Mouse (Mus musculus): ENCODE results near the gene 1700069L16Rik. TPM values are rescaled to one million over a fixed set of nuclear protein-coding genes. Genes with fewer than 3 reads are reported as not detected.
A peak's percentile ranks its signal among the peaks of the same experiment; 100 is the strongest.

1700069L16Rik gene
- not detected in 2 replicates for polyA plus RNA-seq (2015; fragmentation: Nextera tagmentation; extraction: Ambion mirVana)

- Histone ChIP-seq H3K27me3 (peaks cover 4% of the 10 kb centered on the region; the same call in 1 of the 2 replicates), H3K27ac (no peak within 1 kb of the TSS), H3K36me3 (no peaks in the 10 kb centered on the region), H3K9me3 (replicated peaks) (no peaks in the 10 kb centered on the region), H3K4me2 (no peak within 1 kb of the TSS), H3K4me3 (replicated peaks) (no peak within 1 kb of the TSS), H3K9ac (no peak within 1 kb of the TSS), H3K4me1 (replicated peaks) (no peaks in the 10 kb centered on the region)
- peak; percentile 49 for DNase-seq
- 7% methylated on average over 15 of the region's 15 CpGs for WGBS (ENCODE audit: insufficient replicate concordance)
- ATAC-seq (ENCODE audit: low read depth), result no peak
These were observed at the start of gene 1700069L16Rik for GRCm38 (mm10) chr5:113724446-113724845. Gene 1700069L16Rik, minus strand, starts transcription at chr5:113724772.

DNA sequence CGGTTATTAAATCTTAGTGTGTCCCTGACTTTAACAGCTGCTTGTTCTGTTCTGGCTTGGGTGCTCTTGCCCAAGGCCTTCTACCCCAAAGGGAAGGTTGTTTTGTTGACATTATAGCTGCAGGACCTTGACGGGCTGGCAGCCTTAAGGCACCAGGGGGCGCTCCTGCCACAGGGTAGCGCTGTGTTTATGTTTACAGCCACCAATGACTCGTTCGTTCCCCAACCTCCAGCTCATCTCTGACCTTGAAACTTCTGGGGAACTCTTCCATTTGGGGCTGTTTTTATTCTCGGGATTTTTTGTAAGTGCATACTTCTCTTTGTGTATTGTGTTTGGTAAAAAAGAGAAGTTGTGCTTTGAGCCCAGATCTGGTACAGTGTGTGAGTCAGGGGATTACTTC, 49.1 kb upstream of the 1700069L16Rik start:
- ATAC-seq (ENCODE audit: low read depth), result peak; percentile 39
- Histone ChIP-seq H3K27ac (peak overlapping the region; percentile 87), H3K9me3 (replicated peaks) (no peaks in the 10 kb centered on the region), H3K4me2 (peak overlapping the region; percentile 94), H3K9ac (peak overlapping the region; percentile 88), H3K4me1 (replicated peaks) (peaks cover 36% of the 10 kb centered on the region), H3K4me3 (replicated peaks) (peak overlapping the region; percentile 100), H3K36me3 (peaks cover 48% of the 10 kb centered on the region), H3K27me3 (no peaks in the 10 kb centered on the region)
- under 1% methylated on average over 7 of the region's 7 CpGs for WGBS (ENCODE audit: insufficient replicate concordance)
- DNase-seq, result peak; percentile 85

- WGBS (ENCODE audit: insufficient replicate concordance), result 1% methylated on average over 36 of the region's 38 CpGs
- peak overlapping the region; percentile 100 for H3K4me3 ChIP-seq (replicated peaks)
- H3K36me3 ChIP-seq, result peaks cover 48% of the 10 kb centered on the region
- H3K9me3 ChIP-seq (replicated peaks), result no peaks in the 10 kb centered on the region
- H3K4me1 ChIP-seq (replicated peaks), result peaks cover 41% of the 10 kb centered on the region
- peak overlapping the region; percentile 87 for H3K27ac ChIP-seq
- H3K27me3 ChIP-seq, result no peaks in the 10 kb centered on the region
- DNase-seq, result no peak
- peak overlapping the region; percentile 94 for H3K4me2 ChIP-seq
- peak; percentile 32 for ATAC-seq (ENCODE audit: low read depth)
- peak overlapping the region; percentile 88 for H3K9ac ChIP-seq
These were observed 48.4 kb upstream of the 1700069L16Rik start for GRCm38 (mm10) chr5:113772905-113773519.

- peaks cover 50% of the 10 kb centered on the region for H3K36me3 ChIP-seq
- ATAC-seq (ENCODE audit: low read depth), result peak; percentile 81
- WGBS (ENCODE audit: insufficient replicate concordance), result under 1% methylated on average over 49 of the region's 49 CpGs
These were observed 47.9 kb upstream of the 1700069L16Rik start, which contains the start of the genes Sart3 and Iscu for GRCm38 (mm10) chr5:113772450-113772895. Gene Sart3, minus strand, starts transcription at chr5:113772510. Gene Iscu, plus strand, starts transcription at chr5:113772748.

GRCm38 (mm10) chr5:113771213-113772162, 46.9 kb upstream of the 1700069L16Rik start:
- H3K4me2 ChIP-seq, result peak overlapping the region; percentile 83
- peaks cover 51% of the 10 kb centered on the region for H3K36me3 ChIP-seq
- H3K4me1 ChIP-seq (replicated peaks), result peaks cover 43% of the 10 kb centered on the region
- DNase-seq (peak; percentile 85), ATAC-seq (ENCODE audit: low read depth) (peak; percentile 76)
- under 1% methylated on average over 97 of the region's 97 CpGs for WGBS (ENCODE audit: insufficient replicate concordance)
- H3K9me3 ChIP-seq (replicated peaks), result no peaks in the 10 kb centered on the region
- H3K27me3 ChIP-seq, result no peaks in the 10 kb centered on the region
- H3K4me3 ChIP-seq (replicated peaks), result peak overlapping the region; percentile 100
- peak overlapping the region; percentile 93 for H3K27ac ChIP-seq
- peak overlapping the region; percentile 93 for H3K9ac ChIP-seq

More at GRCm38 (mm10) chr5:113772450-113772895, 47.9 kb upstream of the 1700069L16Rik start, which contains the start of the genes Sart3 and Iscu:
- DNase-seq, result peak; percentile 95
- no peaks in the 10 kb centered on the region for H3K27me3 ChIP-seq
- H3K9me3 ChIP-seq (replicated peaks), result no peaks in the 10 kb centered on the region
- H3K27ac ChIP-seq, result peak within 1 kb of the TSS; percentile 93
- H3K4me3 ChIP-seq (replicated peaks), result peak within 1 kb of the TSS; percentile 100
- H3K4me1 ChIP-seq (replicated peaks), result peaks cover 41% of the 10 kb centered on the region
- H3K4me2 ChIP-seq, result peak within 1 kb of the TSS; percentile 94
- peak within 1 kb of the TSS; percentile 93 for H3K9ac ChIP-seq

DNA sequence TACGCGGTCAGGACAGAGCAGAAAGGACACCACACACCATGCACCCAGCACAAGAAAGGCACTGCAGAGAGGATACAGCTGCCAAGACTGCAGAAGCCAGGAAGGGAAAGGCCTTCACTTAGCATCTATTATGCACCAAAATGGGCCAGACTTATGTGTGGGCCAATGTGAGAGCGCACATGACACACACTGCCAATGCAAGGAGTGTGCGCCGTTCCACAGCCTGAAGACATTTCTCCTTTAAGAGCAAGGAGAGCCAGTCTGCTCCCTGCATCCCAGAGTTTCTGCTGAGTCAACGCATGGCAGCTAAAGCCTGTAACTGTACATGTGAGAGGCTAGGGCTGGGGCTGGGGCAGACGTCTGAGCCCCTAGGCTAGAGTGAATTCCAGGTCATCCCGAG, 44.2 kb upstream of the 1700069L16Rik start:
- no peak overlapping the region for H3K4me3 ChIP-seq (replicated peaks)
- WGBS (ENCODE audit: insufficient replicate concordance), result 83% methylated on average over 8 of the region's 8 CpGs
- H3K36me3 ChIP-seq, result peaks cover 53% of the 10 kb centered on the region
- H3K27me3 ChIP-seq, result no peaks in the 10 kb centered on the region
- peaks cover 47% of the 10 kb centered on the region for H3K4me1 ChIP-seq (replicated peaks)
- H3K27ac ChIP-seq, result no peak overlapping the region
- H3K9me3 ChIP-seq (replicated peaks), result no peaks in the 10 kb centered on the region
- no peak overlapping the region for H3K9ac ChIP-seq
- ATAC-seq (ENCODE audit: low read depth) (no peak), DNase-seq (no peak)
- H3K4me2 ChIP-seq, result no peak overlapping the region

DNA sequence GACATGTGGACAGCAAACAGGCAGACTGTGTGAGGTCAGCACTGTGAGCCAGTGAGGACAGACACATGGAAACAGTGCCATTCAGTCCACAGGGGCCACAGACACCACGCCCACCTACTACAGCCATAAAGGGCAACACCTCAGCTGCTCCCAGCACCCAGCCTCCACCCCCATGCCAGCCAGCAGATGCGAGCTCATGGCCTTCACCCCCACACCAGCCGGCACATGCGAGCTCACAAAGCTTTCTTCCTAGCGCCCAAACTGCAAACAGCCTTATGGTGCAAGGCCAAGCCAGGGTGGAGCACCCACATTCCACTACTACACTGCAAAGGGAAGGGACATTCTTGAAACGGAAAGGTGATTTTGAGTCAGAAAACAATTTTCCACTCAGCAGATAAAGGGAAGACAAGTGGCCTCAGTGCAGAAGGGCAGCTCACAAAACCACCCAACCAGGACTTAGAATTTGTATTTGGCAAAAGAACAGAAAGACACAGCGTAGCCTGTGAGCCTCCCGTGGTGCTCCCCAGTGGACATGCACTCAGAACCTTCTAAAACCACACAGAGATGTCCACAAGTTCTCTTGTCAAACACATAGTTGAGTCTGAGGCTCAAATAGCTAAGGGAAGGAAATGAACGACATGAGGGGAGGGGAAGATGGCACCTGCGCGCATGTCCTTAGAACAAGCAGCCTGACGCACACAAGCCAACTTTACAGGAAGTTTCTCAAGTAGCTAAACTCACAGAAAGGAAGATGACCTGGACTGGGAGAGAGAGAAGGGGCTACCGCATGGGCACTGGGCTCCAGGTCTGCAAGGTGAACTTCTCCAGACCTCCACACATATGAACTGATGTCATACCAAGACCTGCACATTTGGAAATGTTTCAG, 41.3 kb upstream of the 1700069L16Rik start:
- 74% methylated on average over 13 of the region's 13 CpGs for WGBS (ENCODE audit: insufficient replicate concordance)
- Histone ChIP-seq H3K27me3 (no peaks in the 10 kb centered on the region), H3K27ac (no peak overlapping the region), H3K4me2 (no peak overlapping the region), H3K9me3 (replicated peaks) (no peaks in the 10 kb centered on the region), H3K36me3 (peaks cover 83% of the 10 kb centered on the region), H3K9ac (no peak overlapping the region), H3K4me1 (replicated peaks) (peaks cover 37% of the 10 kb centered on the region), H3K4me3 (replicated peaks) (no peak overlapping the region)
- ATAC-seq (ENCODE audit: low read depth) (no peak), DNase-seq (no peak)

DNA sequence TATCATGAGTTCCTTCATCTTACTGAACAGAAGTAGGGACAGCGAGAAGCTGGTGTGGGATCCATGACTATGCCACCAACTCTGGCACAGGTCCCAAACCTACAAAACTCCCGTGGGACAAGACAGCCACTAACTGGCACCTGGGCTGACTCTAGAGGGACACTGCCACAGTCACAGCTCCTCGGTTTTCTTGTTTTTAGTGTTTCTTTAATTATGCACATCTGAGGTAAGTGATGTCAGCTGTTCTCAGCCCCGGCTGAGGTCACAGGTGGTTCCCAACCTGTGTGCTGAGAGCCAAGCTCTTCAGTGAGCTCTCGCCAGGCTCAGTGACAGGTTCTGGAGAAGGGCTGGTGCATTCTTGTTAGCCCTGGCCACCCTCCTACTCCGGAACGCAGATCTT, 39.9 kb upstream of the 1700069L16Rik start:
- Histone ChIP-seq H3K4me1 (replicated peaks) (peaks cover 24% of the 10 kb centered on the region), H3K4me3 (replicated peaks) (no peak overlapping the region), H3K27ac (no peak overlapping the region), H3K9me3 (replicated peaks) (no peaks in the 10 kb centered on the region), H3K27me3 (no peaks in the 10 kb centered on the region), H3K4me2 (no peak overlapping the region), H3K36me3 (peaks cover 97% of the 10 kb centered on the region), H3K9ac (no peak overlapping the region)
- WGBS (ENCODE audit: insufficient replicate concordance), result 86% methylated on average over 7 of the region's 7 CpGs
- no peak for ATAC-seq (ENCODE audit: low read depth)
- no peak for DNase-seq

DNA sequence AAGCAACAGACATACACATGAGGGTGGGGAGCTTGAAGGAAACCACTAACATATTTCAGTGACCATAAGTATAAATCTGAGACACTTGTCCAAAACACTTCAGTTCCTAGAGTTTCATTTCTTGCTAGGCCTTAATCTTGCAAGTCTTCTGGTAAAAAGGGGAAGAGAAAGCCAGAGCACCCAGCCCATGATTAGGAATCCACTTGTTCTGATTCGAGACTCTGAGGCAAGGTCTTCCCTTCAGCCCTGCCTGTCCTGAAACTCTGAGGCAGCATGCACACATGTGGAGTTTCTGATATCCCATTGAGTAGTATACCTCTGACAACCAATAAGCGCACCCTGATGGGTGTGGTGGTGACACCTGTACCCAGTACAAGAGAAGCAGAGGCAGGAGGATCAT, 37.0 kb upstream of the 1700069L16Rik start:
- H3K27ac ChIP-seq, result no peak overlapping the region
- WGBS (ENCODE audit: insufficient replicate concordance), result 70% methylated on average over 2 of the region's 2 CpGs
- no peaks in the 10 kb centered on the region for H3K9me3 ChIP-seq (replicated peaks)
- H3K4me1 ChIP-seq (replicated peaks), result peaks cover 11% of the 10 kb centered on the region; the same call in 1 of the 2 replicates
- H3K36me3 ChIP-seq, result peaks cover 99% of the 10 kb centered on the region
- no peak overlapping the region for H3K9ac ChIP-seq
- no peak overlapping the region for H3K4me3 ChIP-seq (replicated peaks)
- DNase-seq, result no peak
- H3K27me3 ChIP-seq, result no peaks in the 10 kb centered on the region
- no peak for ATAC-seq (ENCODE audit: low read depth)
- H3K4me2 ChIP-seq, result no peak overlapping the region

DNA sequence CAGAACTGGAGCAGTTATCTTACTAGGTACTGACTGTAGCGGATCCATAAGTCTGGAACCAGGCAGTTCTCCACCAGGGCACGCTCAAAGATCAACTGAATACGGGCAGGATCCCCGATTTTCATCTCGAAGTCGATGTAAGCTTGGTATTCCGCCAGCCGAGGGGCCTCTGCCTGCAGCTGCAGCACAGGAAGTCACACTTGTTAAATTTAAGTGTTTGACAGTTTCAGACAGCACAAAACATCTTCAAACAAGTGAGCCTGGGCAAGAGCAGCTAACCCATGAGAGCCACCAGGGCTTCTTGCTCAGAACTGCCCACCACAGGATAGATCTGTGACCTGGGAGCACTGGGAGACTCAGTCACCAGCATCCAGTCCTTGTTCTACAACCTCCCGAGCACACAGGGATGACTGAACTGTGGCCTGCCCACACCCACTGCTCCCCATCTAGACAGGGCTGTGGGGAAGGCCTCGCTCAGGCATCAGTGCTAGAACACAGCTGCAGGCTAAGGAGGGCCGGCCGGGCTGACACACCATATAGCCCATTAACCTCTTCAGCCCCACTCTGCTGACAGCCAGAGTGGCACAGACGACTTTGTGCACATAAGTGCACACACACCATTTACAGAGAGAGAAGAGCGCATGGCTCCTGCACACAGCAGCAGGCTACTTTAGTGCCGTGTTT, 30.9 kb upstream of the 1700069L16Rik start:
- Histone ChIP-seq H3K27me3 (no peaks in the 10 kb centered on the region), H3K4me3 (replicated peaks) (no peak overlapping the region), H3K4me2 (no peak overlapping the region), H3K4me1 (replicated peaks) (no peaks in the 10 kb centered on the region), H3K27ac (no peak overlapping the region), H3K36me3 (peaks cover 100% of the 10 kb centered on the region), H3K9me3 (replicated peaks) (no peaks in the 10 kb centered on the region), H3K9ac (no peak overlapping the region)
- ATAC-seq (ENCODE audit: low read depth) (no peak), DNase-seq (no peak)
- 82% methylated on average over 15 of the region's 15 CpGs for WGBS (ENCODE audit: insufficient replicate concordance)

All from liver, embryonic 13.5 days (tissue).